Mouse (Mus musculus): ENCODE measurements around the gene Srrt. TPM values are rescaled to one million over a fixed set of nuclear protein-coding genes. Genes with fewer than 3 reads are reported as not detected.

The Srrt gene
- total RNA-seq, 4 experiments from 2014 or later: 164 to 219 (median 188) TPM

DNA sequence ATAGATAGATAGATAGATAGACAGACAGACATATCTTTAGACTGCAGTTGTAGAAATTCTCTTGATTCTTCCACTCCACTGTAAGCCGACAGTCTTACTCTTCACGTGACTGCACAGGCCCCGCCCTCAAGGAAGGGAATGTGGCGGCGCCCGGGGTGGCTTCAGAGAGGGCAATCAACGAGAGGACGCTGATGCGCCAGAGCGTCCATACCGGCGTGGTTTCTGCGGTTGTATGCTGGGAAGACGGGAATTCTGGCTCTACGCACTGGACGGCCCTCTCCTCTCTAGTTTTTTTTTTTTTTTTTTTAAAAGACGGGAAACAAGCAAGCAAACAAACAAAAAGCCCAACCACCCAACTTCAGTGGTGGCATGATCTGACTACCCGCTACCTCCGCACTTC lies 30.8 kb upstream of the Srrt start:
- DNase-seq (ENCODE audit: low spot score in 2 of 2): peak; percentile 62 to 88

DNA sequence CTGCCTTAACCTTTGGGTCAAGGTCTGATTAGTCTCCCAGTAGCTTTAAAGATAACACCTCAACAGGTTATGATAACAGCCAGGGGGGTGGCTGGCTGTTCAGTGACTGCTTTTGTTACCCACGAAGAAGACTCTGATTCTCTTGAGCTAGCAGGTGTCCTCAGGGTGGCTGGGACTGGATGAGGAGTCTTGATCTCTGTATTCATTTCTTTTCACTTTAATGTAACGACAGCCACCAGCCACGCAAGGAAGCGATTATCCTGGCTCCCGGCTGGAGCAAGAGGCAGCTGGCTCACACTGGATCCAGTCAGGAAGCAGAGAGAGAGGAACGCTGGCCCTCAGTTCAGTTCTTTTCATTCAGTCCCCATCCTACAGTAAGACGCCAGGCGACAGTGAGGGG lies 29.7 kb upstream of the Srrt start:
- no peak for DNase-seq (ENCODE audit: low spot score in 2 of 2)

DNA sequence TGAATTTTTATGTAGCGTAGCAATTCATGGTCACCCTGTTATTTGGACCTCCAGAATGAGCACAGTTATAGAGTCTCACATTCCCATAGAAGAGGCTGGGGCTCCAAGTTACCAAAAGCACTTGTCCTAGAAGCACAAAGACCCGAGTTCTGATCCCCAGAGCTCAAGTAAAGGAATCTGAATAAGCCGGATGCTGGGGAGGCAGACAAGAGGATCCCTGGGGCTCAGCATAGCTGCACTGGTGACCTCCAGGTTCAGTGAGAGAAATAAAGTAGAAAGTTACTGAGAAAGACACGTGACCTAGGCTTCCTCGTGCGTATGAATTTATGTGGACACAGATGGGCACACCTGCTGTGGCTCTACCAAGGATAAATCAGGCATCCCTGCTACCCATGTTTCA lies 27.6 kb upstream of the Srrt start:
- DNase-seq (ENCODE audit: low spot score in 2 of 2): no peak

DNA sequence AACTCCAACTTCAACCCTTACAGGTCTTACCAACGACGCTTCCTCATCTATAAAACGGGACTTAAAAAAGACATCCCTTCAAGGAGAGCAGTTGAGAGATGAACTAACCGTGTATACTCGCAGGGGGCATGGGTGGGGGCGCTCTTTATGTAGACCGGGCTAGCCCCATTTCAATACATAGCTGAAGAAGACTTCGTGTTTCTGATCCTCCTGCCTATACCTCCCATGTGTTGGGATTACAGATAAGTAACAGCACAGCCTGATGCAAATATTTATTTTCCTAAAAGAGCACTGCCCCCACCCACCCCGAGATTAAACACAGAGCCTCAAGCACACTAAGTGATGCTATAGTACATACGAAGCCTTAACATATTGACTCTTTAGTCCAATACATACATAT lies 26.8 kb upstream of the Srrt start:
- no peak for DNase-seq (ENCODE audit: low spot score in 2 of 2)

DNA sequence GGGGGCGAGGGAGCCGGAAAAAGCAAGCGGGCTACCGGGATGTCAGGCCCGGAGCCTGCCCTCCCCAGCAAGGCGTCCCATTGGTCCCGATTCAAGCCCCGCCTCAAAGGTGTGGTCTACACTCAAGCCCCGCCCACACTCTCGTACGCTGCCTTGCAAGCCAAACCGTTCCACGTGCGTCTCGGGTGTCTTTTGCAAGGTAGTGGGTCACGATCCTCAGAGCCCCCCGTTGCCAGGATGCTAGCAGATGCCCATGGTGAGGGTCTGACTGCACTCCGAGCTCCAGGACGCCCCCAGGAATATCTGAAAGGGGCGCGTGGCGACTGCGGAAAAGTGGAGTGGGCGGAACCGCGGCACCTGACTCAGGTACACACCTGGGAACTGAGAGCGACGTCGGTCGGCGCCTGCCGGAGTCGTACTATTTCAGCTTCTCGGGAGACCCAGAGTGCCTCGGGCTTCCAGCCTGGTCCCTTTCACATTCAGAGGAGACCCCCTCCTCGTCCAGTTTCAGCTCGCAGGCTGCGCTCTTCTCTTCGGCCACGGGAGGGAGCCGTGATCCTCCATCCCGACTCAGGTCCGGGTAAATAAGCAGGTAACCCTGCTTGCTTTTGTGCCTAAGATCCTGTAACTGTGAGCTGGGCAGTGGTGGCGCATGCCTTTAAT lies 26.2 kb upstream of the Srrt start, which contains the start of gene Slc12a9:
Slc12a9 (minus strand) TSS at position 86 of the 663 bp plus-strand sequence.
- DNase-seq (ENCODE audit: low spot score in 2 of 2): peak; percentile 80 to 92

DNA sequence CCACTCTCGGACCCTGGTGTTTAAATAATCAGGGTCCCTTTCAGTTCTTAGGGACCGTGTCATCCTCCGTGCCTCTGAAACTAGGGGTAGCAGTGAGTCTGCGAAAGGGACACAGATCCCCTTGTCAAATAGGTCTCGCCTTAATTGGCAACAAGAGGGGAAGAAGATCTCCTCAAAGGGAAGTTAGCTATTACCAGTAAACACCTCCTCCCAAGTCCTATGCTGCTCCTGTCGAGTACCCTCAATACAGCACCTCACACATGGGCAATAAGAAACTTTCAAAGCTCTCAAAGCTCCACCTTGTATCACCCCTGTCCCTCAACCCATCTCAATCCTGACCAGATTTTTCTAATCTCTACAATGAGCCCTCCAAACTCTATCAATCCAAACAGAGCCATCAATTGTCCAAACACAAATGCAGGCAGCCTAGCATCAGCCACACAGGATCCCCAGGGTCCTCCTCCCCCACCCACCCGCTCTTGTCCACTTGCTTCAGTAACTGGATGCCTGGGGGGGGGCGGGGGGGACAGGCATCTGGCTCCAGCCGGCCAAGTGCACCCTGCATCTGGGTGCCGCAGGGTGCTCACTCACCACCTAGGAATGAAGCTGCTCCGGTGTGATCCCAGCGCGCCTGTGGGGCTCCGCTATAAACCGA lies 25.5 kb upstream of the Srrt start:
- DNase-seq (ENCODE audit: low spot score in 2 of 2): no peak

DNA sequence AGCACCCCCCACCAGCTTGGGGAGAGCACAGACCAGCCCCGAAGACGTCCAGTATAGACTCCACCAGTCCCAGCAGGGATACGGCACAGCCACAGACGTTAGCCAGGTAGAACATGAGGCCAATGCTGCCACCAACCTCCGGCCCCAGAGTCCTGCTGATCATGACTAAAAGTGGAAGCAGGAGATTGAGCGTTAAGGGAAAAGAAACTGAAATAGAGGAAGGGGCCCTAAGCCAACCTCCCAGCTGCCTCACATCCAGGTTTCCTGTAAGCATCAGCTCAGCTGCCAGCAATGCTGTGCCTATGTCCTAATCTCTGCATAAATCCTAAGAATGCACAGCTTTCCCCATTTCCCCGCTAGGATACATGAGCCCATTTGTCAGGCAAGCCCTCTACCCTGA lies 23.4 kb upstream of the Srrt start:
- no peak for DNase-seq (ENCODE audit: low spot score in 2 of 2)

DNA sequence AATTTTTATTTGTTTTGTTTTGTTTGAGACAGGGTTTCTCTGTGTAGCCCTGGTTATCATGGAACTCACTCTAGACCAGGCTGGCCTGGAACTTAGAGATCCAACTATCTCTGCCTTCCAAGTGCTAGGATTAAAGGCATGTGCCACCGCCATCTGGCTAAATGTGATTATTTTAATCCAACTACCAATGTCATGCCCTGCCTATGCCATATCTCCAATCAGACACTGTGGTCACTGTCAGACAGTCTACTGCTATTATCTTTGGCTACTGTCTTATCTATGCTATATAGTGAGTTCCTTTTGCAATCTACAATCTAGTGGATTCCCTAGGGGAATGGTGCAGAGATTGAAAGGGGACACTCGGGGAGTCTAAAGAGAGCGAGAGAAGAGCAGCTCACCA lies 13.5 kb upstream of the Srrt start:
- no peak for DNase-seq (ENCODE audit: low spot score in 2 of 2)

DNA sequence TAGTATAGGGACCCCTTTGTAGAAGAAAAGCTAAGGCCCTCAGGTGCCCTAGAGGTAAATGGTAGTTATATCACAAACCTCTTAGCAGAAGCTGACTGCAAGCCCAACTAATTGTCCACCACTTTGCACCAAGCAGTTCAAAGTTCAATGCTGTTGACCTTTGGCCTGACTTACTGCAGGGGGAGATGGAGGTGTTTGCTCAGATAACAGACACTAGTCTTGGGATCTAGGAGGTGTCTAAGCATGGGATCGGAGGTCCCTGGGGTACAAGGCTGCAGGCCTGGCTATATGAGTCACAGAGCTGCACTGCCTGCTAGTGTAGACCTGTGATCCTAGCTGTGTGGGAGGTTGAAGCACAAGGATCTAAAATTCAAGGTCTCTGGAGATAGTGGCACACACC lies 11.1 kb upstream of the Srrt start:
- DNase-seq (ENCODE audit: low spot score in 2 of 2): no peak

DNA sequence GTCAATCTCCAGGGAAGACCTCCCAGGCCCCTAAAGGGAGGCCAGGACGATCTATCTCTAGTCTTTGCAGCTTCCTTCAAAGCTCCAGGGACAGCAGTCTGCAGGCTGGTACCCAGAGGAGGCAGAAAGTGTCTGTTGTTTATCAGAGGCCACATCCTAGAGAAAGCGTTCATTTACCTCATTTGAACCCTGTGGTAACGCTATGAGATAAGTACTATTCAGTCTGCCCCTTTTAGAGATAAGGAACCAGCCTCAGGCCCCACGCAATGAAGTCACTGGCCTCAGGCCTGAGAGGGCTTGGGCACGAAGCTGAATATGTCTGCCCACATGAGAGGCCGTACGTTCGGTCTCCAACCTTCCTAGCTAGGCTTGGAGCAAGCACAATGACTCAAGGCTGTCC lies 9.9 kb upstream of the Srrt start:
- no peak for DNase-seq (ENCODE audit: low spot score in 2 of 2)

DNA sequence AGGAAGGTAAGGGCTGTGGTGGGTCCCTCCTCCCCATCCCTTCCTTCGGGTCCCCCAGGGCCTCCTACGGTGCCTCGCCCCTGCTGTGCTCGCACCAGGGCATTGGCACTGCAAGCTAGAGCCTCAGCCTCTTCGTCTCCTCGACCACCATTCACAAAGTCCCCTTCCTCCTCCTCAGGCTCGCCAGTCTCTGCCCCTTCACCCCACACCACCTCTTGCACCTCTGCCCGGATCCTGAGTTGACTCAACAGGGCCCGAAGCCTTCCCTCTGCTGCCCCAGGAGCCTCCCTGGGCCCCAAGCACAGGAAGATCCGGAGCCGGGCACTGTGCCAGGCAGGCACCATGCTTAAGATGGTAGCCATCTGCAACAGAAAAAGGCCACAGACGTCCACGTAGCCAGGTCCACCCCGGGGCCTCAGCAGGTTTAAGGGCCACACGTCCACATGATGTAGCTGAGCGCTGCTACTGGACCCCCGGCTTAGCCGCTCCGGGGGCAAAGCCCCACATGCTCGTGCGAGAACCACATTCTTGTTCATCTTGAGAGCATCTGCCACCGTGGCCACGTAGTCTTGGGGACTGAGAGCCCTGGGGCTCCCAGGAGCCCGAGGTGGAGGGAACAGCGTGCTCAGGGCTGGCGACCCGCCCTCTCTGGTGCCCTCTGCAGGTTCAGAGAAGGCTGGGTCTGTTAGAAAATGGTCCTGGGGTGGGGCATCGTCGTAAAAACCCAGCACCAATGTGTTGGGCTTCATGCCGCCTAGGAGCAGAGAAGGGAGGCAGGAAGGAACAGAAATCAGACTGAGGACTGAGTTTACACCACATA lies 7.8 kb upstream of the Srrt start:
- no peak for DNase-seq (ENCODE audit: low spot score in 2 of 2)

DNA sequence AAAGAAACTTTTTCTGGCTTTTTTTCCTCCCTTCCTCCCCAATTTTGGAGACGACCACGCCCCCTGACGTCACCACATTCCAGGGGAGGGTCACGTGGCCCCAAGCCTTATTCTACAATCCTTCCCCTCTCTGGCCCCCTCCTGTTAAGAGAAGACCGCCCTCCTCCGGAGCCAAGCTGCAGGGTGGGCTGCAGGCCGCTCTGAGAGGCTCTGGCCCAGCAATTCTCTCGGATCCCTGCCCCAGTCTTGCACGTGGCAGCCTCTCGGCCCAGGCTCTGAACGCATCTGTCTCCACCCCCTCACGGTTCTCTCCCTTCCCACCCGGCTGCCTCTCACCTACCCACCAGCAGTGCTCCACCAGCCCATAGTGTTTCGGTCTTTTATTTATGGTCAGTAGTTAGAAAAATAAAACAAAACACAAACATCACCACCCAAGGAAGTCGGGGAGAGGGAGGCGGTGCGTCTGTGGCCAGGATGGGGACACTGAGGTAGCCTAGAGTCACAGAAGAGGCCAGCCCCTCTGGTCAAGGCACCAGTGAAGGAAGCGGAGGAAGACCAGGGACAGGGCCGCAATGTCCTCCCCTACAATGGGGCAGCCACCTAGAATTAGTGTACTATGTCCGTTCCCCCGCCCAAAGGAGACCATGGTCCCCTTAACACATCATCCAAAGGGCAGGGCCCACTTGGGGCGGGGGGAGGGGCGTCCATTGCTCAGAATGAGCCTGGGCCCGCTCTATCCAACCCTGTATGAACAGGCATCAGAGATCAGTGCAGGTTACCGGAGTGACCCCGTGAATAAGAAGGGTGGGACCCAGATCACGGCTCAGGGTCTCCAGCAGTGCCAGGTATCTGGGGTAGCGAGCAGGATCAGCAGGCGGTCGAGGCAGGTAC lies 7.0 kb upstream of the Srrt start, which contains the start of gene Trip6:
Trip6 (minus strand) TSS at position 212 of the 891 bp plus-strand sequence.
- DNase-seq (ENCODE audit: low spot score in 2 of 2): no peak

DNA sequence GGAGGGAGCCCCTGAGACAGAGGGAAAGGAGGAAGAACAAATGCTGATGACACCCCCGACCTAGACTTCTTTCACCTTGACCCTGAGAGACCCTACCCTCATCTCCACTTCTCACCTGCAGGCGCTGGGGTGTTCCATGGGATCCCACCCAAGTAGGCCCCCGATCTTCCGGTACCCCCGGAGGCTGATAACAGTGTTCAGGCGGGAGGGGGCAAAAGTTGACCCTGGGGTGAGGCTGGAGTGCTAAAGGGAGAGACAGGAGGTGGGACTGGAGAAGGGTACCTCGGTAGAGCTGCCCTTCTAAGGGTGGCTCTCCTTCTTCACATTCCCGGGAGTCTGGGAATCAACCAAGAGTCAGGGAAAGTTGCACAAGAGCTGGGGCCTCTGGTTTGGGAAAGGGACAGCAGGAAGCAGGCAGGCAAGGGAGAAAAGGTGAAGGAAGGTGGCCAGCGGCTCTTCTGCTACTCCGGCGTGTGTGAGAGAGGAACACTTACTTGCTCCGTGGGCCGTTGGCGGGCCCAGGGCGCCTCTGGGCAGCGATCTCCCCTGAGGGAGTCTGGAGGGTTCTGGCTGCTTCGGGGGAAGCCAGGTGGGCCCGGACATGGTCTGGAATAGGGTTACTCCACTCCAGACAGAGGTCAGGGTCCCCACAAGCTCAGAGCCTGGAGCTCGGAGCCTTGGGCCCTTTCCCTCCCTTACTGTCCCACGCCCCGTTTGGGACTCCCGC lies 6.2 kb upstream of the Srrt start:
- DNase-seq (ENCODE audit: low spot score in 2 of 2): no peak

DNA sequence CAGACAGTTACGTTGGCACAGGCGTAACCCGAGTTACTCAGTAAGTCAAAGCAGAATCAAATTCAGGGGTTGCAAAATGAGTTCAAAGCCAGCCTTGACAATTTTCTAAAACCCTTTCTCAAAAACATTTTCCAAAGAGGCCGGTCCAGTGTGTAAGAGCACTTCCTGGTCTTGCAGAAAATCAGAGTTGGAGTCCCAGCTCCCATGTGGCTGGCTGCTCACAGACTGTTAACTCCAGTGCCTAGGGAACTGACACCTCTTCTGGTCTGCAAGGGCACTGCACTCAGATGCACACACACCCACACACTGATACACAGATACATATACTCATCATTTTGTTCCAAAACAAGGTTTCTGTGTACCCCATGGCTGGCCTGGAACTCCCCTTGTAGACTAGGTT lies 882 bp upstream of the Srrt start:
- DNase-seq (ENCODE audit: low spot score in 2 of 2): no peak

DNA sequence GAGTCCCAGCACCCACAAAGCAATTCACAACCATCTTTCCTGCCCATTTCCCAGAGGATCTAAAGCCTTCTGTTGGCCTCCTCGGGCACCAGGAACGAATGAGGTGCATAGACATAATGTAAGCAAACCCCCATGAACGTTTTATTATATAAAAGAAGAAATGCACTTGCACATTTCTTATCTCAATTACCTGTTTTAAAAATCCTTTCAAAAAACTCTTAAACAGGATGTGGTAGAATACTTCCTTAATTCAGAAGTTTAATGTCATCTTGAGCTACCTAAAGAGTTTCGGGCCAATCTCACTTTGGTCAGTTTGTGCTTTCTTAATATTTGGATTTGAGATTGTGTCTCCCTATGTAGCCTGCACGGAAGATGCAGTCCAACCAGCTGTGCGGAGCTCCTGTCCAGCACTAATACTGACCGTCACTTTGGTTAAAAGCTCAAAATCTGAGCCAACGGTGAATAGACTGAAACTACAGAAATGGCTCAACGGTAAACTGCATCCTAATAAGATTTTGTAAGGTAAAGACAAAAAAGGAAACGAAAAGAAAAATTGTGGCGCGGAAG lies 952 bp downstream of the Srrt start:
- DNase-seq (ENCODE audit: low spot score in 2 of 2): no peak

DNA sequence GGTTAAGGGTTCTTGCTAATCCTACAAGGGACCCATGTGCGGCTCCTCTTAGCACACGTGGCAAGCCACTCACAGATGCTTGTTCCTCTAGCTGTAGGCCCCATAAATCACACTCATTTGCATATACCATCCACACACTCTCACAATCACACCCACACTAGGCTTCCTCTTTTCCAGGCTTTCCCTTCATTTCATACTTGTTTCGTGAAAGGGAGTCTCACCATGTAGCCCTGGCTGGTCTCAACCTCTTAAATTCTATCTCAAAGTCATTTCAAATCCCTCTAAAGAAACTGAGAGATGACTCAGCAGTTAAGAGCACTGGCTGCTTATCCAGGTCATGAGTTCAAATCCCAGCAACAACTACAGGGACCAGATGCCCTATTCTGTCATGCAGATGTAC lies 1.7 kb downstream of the Srrt start:
- no peak for DNase-seq (ENCODE audit: low spot score in 2 of 2)

DNA sequence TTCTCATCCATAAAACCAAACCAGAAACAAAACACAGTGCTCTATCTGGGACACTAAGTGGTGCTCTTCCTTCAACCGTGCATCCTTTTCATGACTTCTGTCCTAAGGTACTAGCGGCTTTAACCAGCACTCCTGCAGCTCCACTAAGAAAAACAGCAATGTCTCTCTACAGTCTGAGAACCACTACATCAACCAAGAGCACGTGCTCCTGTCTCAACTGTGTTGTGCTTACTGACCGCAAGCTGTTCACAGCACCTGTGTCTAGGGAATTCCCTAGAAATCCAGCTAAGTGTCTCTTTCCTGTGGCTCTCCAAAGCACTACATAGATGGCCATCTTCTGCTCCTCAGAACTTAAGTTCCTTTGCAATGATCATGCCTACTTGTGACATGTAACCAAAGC lies 2.7 kb downstream of the Srrt start:
- DNase-seq (ENCODE audit: low spot score in 2 of 2): no peak

DNA sequence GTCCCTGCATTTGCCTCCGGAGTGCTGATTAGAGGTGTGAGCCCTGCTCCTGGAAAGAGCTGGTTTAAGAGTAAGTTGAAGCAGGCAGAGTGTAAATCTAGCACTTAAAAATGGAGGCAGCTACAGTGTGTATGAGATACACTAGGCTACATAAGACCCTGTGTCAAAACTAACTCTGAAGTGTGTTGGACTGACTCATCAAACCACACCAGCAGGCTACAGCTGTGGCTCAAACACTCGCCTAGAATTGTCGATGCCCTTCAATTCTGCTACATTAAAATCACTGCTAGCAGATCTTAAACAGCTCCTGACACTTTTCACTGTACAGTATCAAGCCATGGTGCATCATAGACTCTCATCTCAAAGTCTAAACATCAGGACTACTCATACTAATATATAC lies 3.3 kb downstream of the Srrt start:
- no peak for DNase-seq (ENCODE audit: low spot score in 2 of 2)

DNA sequence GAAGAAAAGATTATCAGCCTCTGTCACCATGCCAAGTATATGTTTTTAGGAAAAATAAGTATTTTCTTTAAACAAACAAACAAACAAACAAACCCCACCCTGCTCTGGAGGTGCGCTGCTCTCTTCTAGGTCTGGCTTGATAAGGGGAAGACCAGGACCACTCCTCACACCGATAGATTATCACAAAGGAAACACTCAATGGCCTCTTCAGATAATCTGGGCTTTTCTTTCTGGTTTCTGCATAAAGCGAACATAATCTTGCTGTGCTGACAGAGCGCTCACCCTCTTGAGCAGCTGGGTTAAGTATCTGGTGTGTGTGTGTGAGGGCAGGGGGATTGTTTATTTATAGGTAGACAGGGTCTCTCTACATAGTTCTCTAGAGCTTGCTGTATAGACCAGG lies 3.9 kb downstream of the Srrt start:
- no peak for DNase-seq (ENCODE audit: low spot score in 2 of 2)

DNA sequence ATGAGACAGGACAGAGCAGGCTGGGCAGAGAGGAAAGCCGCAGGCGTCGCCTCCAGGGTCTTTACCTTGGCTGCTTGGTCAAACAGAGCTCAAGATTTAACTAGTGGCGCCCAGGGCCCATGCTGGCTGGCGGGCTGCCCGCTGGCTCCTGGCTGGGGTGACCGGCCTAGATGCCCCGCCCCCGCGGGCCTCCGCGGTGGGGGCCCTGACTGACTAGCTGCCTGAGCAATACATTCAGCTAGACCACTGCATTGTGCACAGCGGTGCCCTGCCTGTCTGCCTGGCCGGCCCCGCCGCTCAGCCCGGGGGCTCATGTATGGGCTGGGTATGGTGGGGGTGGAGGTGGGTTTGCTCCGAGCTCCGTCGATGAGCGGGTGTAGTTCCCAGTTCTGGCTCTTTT lies 6.2 kb downstream of the Srrt start:
- no peak for DNase-seq (ENCODE audit: low spot score in 2 of 2)
